Mouse (Mus musculus) embryonic fibroblast, embryonic 13.5 days (primary cell): ENCODE data around the gene Zfp991.
"Not testable (repeated sequence)": the region's sequence is repeated elsewhere in the genome, so short reads cannot be mapped to it uniquely, and the experiment has no call there.

ENCODE experiments used
- CTCF ChIP-seq: IDR thresholded peaks from 2 replicates; pipeline ENCODE4 v1.5.1; 2011; ENCODE audit warnings: mild to moderate bottlenecking, control low read depth, low read length, moderate library complexity, borderline replicate concordance; ENCODE audit not compliant: insufficient read depth
- POLR2A ChIP-seq: IDR thresholded peaks from 2 replicates; pipeline ENCODE4 v1.6.1; 2011; ENCODE audit warnings: low read depth, mild to moderate bottlenecking, control low read depth, low read length, moderate library complexity

GRCm38 (mm10) chr4:147165282-147165681, 33.4 kb downstream of the Zfp991 start:
- not testable (repeated sequence) for TF ChIP-seq POLR2A, CTCF
